Mouse (Mus musculus): Measurements from ENCODE around the gene Osm.

Osm gene

DNA sequence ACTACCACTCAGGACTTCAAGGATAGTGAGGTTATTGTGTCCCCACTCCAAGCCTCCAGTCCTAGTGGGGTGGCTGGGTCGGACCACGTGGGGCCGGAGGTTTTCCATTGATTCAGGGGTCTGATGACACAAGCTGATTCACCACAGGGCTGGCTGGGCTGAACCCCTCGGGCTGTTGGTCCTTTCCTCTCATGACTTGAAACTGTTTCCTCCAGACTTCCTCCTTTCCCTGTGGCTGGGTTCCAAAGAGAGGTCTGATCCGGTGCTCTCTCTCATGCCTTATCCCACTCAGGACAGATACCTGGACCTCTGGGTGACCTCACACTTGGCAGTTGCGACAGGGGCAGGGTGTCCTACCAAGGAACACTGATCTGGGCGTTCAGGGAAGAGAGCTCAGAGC is 3.9 kb downstream of the Osm start:
- no peak for DNase-seq (ENCODE audit: low spot score)

DNA sequence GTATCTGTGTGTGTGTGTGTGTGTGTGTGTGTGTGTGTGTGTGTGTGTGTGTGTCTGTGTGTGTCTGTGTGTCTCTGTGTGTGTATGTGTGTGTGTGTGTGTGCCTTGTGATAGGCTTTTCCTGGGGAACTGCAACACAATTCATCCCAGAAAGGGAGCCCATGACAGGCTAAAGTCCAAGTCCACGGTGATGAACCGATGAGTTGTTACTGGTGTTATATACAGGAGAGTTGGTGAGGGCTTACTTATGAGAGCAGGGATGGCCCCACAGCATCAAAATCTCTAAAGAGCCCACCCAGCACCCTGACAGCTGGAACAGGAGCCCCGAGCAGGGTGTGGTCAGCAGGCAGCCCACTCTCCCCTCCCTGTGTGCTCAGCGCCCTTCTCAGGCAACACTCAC is 5.0 kb downstream of the Osm start:
- DNase-seq (ENCODE audit: low spot score): no peak

DNA sequence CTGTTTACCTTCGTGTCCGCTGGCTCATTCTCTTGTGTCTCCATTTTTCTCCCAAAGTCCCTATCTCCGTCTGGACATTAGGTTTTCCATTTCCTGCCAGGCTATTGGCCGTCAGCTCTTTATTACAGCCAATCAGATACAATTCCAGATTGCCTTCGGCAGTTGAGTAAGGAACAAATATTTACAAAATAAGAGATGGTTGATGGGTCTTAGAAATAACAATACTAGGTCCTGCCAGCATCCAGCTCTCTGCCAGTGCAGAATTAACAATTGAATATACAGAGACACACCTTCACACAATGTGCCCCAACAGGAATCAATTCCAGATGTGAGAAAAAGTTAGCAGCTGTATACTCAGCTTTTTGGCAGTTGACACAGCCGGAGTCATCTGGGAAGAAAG is 9.9 kb downstream of the Osm start:
- no peak for DNase-seq (ENCODE audit: low spot score)

DNA sequence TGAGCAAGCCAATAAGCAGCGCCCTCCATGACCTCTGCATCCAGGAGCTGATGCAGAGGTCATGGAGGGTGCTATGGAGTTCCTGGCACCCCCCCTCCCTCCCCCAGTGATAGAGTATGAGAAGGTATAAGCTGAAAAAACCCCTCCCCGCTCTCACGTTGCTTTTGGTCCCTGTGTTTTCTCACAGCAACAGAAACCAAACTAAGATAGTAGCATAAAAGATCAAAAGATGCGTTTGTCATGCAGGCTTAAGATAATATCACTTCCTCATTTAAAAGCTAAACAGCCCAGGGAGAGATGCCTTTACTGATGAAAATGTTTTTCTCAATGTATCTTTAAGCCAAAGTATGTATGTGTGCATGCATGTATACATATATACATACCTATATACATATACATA is 10.4 kb downstream of the Osm start:
- DNase-seq (ENCODE audit: low spot score): no peak

DNA sequence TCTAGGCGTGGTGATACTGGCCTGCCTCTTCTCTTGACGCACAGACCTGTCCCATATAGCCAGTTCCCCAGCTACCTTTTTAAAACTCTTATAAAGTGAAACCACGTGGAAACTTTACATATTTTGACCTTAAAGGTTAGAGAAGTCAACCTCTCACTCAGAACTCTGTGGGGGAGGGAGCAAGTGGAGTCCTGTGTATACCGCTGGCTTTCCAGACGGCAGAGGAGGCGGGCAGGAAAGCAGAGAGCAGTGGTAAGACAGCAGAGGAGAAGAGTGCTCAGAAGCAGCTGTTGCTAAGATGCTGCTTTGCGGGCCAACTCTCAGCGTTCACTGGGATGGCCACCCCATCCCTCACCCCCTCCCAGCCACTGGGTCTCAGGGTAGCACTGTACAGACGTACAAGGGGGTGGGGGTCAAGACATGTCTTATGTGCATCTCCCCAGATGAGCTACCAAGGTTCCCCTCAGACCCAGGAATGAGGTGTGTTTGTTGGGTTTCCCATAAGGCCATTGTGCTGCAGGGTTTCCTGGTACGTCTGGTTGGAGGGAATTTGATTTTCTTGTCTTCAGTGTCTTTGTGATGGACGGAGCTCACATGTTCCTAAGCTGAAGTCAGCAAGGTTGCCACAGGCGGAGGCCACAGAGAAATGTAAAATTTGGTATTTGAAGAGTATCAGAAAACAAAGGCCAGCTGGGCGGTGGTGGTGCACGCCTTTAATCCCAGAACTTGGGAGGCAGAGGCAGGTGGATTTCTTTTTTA is 11.2 kb downstream of the Osm start:
- DNase-seq (ENCODE audit: low spot score): no peak

DNA sequence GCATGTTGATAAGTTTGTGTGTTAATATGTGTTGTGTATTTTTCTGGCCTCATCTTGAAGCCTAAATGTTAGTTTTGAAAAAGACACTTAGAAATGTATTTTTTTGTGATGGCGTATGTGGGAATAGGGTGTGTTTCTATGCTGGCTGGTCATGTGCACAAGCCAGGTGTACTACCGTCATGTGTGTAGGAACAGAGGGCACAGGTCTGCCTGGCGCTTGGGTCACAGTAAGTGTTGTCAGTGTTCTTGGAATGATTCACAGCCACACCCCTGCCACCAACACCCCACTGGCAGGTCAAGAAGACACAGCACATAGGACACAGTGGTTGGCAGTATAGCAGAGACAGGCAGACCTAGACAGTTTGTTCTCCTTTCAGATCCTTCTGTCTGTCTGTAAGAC is 12.9 kb downstream of the Osm start:
- DNase-seq (ENCODE audit: low spot score): no peak

DNA sequence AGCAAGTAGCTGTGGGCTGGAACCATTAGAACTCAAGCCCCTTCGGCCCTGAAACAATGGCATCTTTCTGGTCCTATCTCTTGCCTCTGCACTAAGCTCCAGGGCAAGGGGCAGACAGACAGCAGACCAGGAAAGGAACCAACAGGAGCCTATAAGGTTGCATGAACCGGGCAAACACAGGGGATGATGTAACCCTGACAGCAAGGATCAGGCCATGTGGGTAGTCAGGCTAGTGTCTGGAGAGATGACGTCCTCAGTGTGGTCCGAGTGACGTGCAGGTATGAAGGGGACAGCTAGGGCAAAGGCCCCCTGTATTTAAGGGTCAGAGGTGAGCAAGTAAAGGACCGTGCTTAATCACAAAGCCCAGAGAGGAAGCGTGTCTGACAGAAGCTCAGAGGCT is 14.1 kb downstream of the Osm start:
- no peak for DNase-seq (ENCODE audit: low spot score)

DNA sequence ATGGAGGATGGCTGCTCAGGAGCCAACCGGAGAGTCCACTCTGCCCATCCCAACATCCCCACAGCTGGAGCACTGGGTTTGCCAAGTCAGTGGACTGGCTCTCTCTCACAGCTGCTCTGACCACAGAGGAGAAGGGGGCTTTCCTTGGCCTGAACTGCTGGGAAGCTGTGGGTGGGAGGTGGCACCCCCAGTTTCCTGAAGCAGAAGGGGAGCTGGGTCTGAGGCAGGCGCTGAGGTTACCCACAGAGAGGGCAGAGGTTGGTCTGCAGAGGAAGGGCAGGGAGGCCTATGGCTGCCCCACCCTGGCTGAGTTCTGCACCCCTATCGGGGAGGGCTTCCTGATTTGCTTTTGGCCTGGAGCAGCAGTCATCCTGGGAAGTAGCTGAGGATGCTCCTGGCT is 15.2 kb downstream of the Osm start:
- no peak for DNase-seq (ENCODE audit: low spot score)

DNA sequence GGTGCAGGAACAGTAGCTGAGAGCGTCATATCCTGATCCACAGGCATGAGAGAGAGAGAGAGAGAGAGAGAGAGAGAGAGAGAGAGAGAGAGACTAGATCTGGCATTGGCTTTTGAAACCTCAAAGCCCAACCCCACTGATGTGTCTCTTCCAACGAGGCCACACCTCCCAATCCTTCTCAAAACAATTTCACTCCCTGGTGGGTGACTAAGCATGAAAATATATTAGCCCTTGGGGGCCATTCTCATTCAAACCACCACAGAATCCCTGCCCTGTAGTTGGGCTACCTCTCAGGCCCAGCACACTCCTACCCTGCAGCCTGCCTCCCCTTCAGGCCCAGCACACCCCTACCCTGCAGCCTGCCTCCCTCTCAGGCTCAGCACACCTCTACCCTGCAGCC is 16.7 kb downstream of the Osm start:
- DNase-seq (ENCODE audit: low spot score): no peak

DNA sequence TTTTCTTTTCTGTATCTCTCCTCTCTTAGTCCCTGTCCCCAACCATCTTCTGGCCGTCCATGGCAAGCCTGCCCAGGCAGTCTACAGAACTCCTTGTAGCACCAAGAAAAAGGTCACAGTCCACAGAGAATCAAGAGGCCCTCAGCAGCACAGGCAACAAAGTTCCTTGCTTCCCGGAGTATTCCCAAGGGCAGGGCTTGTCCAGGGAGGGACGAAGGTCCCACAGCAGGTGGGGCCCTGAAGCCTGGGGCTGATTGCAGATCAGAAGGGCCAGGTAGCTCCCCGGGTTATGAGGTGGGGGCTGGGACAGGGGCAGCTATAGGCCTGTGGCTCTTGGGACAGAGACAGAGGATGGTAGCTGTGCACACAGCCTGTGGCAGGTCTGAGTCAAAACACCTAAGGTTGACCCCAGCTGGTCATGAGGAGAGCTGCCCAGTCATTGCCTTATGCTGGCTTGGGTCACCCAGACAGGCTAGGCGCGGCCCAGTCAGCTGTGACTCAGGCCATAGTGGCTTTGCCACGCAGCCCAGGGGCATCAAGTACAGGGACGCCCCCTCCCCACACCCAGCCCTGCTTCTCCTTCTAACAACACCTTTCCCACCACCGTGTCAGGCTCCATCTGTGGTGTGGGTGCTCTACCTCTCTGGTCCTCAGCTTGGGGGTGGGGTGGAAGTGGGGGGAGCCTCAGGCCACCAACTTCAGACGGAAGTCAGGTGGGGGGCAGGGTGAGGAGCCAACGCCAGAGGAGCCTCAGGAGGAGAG is 20.8 kb downstream of the Osm start, which contains the start of gene Lif:
Gene Lif (plus strand): TSS at position 712 of the 762 bp plus-strand sequence.
- DNase-seq (ENCODE audit: low spot score): no peak

DNA sequence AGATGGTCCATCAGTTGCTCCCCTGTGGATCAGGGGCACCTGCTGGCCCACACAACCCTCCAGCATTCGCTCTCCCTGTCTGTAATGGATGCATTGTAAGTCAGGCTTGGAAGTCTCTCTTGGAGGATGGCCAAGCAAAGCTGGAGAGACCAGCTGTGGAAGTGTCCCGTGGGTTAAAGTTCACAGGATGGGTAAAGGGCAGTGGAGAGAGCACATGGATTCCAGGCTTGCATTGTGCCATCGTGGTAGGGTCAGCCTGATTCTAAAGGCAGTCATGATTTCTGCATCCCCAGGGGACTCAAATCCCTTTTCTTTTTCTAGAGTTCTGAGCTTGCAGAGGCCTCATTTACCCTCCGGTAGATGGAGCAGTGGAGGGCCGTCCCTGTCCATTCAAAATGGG is 21.5 kb downstream of the Osm start:
- DNase-seq (ENCODE audit: low spot score): no peak

DNA sequence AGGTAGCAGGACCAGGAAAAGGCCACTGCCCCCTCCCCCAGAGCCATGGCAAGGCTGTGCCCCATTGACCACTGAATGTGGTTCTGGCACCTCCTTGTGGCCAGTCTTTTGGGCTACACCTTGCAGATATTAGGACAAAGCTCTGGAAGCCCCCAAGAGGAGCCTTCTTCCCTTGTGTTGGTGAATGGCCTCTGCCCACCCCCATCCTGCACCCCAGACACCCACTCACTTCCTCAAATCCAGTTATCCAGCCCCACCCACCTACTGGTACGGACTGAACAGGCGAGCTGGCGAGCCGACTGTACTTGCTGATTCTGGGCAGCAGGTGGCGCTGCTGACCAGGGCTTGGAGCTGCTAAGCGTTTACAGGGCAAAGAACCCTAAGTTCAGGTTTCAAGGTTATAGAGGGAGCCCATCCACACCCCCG is 22.4 kb downstream of the Osm start:
- peak; percentile 79 for DNase-seq (ENCODE audit: low spot score)

DNA sequence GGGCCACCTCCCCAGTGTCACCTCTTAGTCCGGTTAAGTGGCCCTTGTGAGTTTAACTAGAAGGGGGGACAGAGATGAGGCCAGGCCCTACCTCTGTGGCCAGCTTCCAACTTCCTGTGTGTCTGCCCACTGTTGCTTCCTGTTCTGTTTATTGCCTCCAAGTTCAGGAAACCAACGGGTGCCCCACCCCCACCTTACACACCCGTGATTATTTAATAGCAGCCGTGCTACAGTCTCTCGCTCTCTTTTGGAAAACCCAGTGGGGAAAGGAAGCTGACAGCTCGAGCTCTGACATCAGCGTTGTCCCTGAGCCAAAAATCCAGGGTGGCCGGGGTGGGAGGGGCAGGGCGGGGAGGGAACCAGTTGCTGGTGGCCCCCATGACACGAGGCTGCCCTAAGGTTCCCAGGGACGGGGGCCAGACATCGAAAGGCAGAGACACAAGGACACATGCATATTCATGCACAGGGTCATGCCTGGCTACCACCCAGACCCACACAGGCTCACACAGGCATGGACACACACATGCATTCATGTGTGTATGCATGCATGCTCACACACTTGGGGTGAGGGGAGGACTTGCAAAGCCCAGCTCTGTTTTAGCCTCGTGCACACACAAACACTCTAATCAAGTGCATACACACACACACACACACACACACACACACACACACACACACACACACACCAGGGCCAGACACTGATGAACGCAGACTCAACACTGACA is 24.4 kb downstream of the Osm start:
- no peak for DNase-seq (ENCODE audit: low spot score)

DNA sequence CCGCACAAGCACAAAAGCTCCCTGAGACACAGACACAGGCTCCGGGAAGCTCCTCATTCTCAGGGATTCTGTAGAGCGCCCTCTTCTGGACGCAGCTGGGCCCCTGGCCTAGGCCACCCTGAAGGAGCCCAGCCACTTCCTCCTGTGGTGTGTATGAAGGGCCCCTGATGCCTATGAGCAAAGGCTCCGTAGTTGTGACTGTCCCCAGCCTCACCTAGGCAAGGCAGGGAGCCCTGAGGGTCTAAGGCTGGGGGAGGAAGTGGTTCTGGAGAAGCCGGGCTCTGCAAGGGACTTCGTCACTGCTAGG is 24.9 kb downstream of the Osm start:
- DNase-seq (ENCODE audit: low spot score): peak; percentile 52

DNA sequence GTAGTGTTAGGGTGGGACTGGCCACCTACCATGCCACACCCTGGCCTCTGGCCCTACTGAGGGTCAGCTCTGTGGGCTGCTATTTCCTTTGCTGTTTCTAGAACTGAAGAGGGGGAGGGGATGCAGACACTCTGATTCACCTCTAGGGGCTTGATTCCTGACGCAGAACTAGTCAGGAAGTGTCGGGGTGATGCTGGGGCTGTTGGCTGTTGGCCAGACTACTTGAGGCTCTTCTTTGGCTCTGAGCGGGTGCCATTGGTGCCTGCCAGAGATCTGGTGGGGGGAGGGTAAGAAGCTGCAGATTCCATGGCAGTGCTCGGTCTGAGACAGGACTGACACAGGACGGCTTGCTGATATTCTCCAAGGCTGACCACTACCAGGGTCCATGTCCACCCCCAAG is 25.7 kb downstream of the Osm start:
- DNase-seq (ENCODE audit: low spot score): no peak

DNA sequence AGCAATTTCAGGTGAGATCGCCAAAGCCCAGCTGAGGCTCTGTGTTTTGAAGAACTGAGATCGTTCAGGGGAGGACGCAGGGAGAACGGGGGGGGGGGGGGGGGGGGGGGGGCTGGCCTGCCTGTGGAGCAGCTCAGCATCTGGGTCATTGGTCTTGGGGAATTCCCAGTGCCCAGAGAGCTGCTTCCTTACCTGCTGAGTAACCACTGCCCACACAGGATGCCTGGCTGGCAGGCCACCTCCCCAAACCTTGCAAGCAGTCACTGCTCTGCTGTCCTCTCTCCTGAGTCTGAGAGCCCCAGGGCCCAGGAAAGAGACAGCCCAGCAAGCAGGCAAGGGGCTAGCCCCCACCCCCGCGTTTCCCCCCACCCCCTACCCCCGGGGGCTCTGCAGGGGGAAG is 26.6 kb downstream of the Osm start:
- DNase-seq (ENCODE audit: low spot score): no peak

DNA sequence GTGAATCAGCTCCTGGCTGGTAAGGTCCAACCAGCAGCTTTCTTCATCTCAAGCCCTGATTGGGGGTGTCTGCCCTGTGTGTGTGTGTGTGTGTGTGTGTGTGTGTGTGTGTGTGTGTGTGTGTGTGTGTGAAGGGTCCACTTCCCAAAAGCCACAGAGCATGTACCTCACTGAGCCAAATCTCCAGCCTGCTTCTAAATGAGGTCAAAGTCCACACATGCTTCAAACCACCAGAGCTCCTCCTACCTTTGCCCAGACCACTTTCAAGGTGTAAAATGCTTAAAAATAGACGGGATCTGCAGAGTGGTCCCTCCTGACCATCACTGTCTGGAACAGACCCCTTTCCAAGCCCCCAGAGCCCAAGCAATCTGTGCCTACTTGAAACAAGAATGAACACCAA is 27.1 kb downstream of the Osm start:
- no peak for DNase-seq (ENCODE audit: low spot score)

DNA sequence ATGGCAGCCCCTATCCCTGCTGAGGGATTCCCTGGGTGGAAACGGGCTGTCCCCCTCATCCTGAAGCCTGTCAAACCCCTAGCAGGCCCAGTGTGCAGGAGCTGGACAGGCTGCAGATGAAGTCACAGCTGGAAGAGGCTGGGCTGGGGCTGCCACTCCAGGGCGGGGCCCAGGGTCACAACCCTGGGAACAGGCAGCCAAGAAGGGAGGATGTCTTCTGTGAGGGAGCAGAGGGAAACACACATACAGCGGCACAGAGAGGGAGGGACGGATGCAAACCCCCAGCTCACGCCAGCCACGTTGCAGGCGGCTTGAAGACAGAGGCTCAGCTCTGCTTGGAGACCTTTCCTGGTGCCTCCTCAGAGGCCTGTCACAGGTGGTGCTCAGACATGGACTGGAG is 27.8 kb downstream of the Osm start:
- no peak for DNase-seq (ENCODE audit: low spot score)

DNA sequence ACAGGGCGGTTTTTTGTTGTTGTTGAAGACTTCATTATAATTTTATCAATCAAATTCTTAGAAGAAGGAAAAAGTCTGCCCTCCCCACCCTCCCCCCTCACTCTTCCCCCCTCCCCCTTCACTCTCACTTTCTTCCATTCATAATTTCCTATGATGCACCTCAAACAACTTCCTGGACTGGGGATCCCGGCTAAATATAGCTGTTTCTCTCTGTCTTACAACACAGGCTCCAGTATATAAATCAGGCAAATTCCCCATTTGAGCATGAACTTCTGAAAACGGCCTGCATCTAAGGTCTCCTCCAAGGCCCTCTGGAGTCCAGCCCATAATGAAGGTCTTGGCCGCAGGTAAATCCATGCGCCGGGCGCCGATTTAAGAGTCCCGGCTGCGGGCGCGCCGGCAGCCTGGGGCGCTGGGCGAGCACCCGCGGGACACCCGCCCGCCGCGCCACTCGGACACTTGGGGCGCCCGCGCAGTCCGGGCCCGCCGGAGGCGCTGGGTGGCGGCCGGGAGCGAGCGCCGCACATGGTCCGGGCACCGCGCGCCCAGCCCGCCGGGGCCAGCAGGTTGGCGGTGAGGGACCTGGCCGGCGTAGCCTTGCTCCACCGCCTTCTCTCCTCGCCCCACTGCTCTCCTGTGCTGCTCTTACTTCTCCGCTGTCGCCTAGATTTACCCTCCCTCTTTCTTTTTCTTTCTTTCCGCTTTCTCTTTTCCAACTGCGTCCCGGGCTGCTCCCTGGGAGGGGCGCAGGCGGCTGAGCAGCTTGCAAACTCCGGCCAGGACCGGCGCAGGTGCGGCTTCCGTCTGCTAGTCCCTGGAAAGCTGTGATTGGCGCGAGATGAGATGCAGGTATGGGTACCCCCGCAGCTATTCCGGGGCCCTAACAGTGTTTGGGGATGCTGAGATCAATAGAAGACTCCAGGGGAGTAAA is 30.3 kb downstream of the Osm start:
- DNase-seq (ENCODE audit: low spot score): no peak

DNA sequence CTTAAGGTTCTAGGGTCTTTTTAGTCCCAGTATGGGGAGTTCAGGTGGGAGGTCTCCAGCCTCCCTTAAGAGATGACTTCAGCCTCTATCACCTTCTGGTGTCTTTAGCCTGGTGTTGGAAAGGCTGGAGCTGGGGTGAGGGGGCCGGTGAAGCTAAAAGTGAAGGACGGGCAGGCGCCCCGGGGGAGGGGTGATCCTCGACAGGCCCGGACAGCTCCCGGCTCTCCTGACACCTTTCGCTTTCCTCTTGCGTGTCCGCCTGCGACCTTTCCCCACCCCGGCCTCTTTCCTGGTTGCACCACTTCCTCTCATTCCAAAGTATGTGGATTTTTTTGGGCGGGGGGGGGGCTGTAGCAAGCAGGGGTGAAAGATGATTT is 31.0 kb downstream of the Osm start:
- DNase-seq (ENCODE audit: low spot score): no peak

DNA sequence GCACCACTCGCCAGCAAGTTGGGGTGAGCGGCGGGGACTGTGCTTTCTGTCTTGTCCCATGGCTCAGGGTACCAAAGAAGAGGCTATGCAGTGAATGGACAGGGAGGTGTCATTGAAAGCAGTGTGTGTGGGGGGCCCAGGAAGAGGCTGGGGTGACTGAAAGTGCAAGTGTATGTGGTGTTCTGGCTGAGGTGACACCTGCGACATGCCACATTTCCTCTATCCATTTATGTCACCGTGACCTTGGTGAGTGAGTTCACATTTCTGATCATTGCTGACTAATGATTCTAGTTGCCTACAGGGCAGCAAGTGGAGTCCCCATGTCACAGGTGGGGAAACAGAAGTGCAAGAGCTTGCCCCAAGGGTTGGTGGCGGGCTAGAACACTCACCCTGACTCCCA is 32.3 kb downstream of the Osm start:
- DNase-seq (ENCODE audit: low spot score): no peak

DNA sequence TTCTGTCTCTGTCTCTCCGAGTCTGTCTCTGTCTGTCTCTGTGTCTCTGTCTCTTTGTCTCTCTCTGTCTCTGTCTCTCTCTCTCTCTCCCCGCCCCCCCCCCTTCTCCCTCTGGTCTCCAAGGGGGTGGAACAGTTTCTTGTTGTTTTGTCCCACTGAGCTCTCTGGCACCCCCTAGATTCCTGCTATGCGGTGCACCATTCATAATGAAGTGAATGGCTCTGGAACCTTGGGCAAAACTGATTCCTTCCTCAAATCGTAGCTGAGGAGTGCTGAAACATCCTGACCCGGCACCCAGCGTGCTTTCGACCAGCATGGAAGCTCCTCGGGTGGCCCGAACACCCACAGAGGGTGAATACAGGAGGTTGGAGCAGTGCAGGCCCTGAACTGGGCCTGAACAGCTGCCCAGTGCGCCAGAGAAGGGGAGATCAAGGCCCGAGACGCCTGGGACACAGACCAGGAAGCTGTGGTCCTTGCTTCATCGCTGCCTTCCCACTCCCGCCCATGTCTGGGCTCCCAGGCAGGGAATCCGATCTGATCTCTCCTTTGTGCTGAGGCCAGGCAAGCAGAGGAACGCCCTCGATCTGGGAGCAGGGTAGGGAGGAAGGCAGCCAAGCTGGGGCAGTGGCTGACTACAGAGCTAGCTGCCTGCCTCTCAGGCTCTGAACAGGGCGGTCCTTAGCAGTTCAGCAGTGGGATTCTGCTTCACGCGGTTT is 34.7 kb downstream of the Osm start:
- DNase-seq (ENCODE audit: low spot score): no peak

All from ovary, postnatal 10 days (tissue).